Mouse (Mus musculus): ENCODE measurements at regions not wholly inside any gene's neighbourhood (a gene's known extent, or its start where the extent isn't known, plus 50 kb on each side); places are given as distances from the start of the nearest gene placed in this dataset.

DNA sequence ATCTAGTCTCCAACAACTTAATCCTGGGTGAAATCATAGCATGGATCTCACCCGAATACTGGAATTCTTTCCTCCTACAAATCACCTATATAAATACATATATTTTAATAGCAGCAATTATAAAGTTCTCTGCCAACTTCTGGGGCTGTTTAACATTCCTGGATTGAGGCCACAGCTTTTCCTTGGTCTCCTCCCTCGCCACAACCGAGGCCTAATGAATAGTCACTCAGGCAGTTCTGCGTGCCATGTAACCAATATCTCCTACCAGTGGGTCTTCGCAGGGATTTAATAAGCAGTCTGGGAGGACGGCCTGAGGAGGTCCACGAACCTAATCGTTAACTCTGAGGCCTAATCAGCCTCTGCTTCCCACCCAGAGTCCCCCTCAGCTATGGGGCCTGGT is 56.9 kb upstream of the Trabd2b start:
- DNase-seq = no peak
- intact Hi-C loops (cut with DNase I) = no loop called here

DNA sequence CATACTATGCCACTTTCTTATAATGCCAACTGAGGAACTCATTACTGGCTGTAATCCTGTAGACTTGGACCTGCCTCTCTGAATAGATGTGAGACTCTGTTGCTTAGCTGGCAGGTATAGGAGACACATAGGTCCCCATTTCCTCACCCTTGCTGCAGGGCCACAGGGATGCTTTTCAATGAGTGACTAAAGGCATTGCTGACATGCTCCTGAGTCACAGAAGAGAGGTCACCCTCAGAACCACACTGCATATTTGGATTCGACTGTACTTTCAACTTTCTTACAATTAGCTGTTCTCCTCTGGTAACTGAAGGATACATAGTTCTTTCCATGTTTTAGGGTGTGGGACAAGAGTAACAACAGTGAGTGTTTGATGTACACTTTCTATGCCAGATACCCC is 55.2 kb upstream of the Trabd2b start:
- intact Hi-C loops (cut with DNase I) = no loop called here

GRCm38 (mm10) chr4:114353058-114353457 is 53.5 kb upstream of the Trabd2b start:
- intact Hi-C loops (cut with DNase I) = no loop called here
- no peak for DNase-seq

More for the DNA sequence above, 55.2 kb upstream of the Trabd2b start:
- no peak for DNase-seq
